Mouse (Mus musculus): ENCODE data around the gene Rnf39. TPM values are rescaled to one million over a fixed set of nuclear protein-coding genes. Genes with fewer than 3 reads are reported as not detected.
A peak's percentile ranks its signal among the peaks of the same experiment; 100 is the strongest.
"Not testable (repeated sequence)": the region's sequence is repeated elsewhere in the genome, so short reads cannot be mapped to it uniquely, and the experiment has no call there.

The Rnf39 gene
- polyA plus RNA-seq, 1 experiment, result 4.0 TPM

GRCm38 (mm10) chr17:36981221-36981813 lies 38.6 kb downstream of the Rnf39 start, which contains the start of gene 2410137M14Rik:
Gene 2410137M14Rik, minus strand, starts transcription at chr17:36981237.
- DNase-seq (ENCODE audit: extremely low spot score in 1 of 2, low spot score in 1 of 2), result peak; percentile 22 to 52

DNA sequence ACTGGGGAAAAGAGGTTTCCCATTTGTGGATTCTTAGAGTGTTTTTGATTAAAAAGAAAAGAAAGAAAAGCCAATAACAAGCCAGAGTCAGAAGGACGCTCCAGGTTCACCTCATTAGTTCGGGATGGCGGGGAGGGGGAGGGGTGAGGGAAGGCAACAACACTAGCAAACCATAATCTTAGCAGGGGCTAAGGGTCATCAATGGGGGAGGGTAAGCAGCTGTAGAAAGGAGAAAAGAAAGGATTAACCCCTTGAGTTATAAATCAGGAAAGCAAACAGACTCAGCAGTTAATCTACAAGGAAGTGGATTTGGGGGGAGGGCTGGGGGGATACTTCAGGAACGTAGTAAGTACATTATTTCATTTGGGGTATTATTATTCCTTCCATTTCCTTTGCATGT lies 39.1 kb downstream of the Rnf39 start:
- no peak for DNase-seq (ENCODE audit: extremely low spot score in 1 of 2, low spot score in 1 of 2)

GRCm38 (mm10) chr17:36982253-36983155 lies 39.8 kb downstream of the Rnf39 start:
- DNase-seq (ENCODE audit: extremely low spot score in 1 of 2, low spot score in 1 of 2), result no peak

- DNase-seq (ENCODE audit: extremely low spot score in 1 of 2, low spot score in 1 of 2), result no peak
These were observed 45.8 kb downstream of the Rnf39 start for GRCm38 (mm10) chr17:36988475-36988874.

DNA sequence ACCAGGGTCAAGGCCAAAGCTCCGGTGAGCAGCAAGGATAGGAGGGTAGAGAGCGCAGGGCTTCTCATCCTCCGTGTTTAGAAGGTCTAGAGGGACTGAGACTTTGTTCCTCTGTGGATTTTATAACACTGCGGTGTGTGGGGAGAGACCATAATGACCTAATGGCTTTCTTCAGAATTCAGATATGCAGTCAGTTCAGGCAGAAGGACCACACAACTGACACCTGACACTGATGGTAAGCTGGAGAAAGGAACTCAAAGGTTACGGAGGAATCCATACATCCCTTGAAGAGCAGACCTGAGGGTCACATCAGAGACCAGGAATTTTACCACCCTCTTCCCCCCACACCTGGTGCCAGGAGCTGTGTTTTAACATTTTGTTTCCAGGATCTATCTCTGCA lies 46.7 kb downstream of the Rnf39 start, which contains the start of gene H2-M5:
TSS of gene H2-M5 (minus strand) at position 101 of the 400 bp plus-strand sequence.
- no peak for DNase-seq (ENCODE audit: extremely low spot score in 1 of 2, low spot score in 1 of 2)

DNA sequence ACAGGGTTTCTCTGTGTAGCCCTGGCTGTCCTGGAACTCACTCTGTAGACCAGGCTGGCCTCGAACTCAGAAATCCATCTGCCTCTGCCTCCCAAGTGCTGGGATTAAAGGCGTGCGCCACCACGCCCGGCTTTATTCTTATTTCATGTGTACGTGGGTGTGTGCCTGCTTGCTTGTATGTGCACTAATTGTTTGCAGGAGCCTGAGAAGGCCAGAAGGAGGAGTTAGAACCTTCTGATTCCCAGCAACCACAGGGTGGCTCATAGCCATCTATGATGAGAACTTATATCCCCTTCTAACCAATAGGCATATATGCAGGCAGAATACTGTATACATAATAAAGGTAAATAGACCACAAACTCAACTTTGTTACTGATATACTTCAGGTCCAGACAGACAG lies 47.9 kb downstream of the Rnf39 start:
- DNase-seq (ENCODE audit: extremely low spot score in 1 of 2, low spot score in 1 of 2), result not testable (repeated sequence)

DNA sequence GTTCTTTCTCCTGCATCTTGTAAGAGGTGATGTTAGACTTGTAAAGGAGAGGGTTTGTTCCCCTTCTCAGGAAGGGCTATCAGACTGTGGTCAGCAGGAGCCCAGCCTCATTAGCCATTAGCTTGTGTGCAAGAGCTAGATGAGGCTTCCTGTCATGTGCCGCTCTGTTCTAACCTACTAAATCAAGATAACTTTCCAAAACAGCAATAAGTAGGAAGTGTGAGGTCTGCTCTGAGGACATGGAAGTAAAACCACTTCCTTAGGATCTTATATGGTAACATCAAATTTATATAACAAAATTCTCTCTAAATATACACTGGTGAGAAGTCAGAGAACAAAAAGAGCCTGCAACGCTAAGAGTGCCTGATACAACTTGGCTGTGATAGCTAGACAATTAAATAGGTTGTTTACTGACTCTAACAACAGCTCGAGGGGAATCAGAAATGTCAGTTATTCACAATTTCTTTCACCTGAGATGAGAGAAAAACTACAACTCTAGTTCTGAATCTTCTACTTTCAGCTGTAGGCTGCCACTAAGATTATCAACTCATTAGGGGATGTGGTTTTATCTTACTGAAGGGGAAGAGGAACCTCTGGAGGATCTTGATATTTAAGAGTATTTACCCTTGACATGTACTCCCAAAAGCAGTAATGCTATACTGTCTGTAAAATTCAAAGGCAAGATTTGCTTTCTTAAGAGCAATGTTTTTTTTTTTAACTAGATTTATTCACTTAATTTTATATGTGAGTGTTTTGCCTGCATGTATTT lies 49.8 kb downstream of the Rnf39 start:
- DNase-seq (ENCODE audit: extremely low spot score in 1 of 2, low spot score in 1 of 2), result no peak

DNA sequence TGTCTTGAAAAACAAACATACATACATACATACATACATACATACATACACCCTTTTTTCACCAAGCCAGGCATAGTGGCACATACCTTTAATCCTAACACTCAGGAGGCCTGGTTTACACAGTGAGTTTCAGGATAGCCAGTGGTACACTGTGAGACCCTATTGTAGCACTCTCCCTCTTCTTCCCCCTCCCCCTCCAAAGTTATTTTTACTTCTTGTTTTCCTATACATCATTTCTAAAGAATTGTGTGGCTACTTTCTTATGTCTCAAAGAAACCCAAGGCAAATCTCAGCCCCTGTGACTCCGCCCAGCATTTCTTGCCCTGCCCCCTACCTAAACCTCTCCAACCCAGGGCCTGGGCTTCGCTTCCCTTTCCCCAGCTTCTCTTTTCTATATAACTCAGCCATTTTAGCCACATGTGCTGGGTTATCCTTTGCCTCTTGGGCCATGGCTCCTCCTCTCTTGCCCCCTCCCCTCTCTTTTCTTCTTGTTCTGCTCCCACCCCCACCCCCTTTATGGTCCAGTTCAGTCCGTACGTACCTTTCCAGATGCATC lies 51.1 kb downstream of the Rnf39 start:
- no peak for DNase-seq (ENCODE audit: extremely low spot score in 1 of 2, low spot score in 1 of 2)

DNA sequence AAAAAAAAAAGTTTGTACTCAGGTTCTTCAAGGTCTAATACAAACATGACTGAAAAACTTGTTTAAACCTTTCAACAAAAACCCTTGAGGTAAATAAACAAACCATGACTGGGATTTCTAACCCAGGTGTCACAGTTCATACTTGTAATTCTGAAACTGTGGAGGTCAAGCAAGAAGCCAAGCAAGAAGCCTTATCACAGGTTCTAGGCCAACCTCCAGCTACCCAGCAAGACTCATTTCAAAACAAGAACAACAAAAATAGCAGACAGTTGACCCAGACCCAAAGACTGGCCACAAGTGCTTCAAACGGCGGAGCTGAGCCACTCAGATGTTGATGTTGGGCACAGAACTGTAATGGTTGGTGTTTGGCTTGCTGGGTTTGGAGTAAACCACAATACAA lies 51.8 kb downstream of the Rnf39 start:
- DNase-seq (ENCODE audit: extremely low spot score in 1 of 2, low spot score in 1 of 2), result no peak

- DNase-seq (ENCODE audit: extremely low spot score in 1 of 2, low spot score in 1 of 2), result no peak
These were observed 52.7 kb downstream of the Rnf39 start for GRCm38 (mm10) chr17:36995448-36995847.

DNA sequence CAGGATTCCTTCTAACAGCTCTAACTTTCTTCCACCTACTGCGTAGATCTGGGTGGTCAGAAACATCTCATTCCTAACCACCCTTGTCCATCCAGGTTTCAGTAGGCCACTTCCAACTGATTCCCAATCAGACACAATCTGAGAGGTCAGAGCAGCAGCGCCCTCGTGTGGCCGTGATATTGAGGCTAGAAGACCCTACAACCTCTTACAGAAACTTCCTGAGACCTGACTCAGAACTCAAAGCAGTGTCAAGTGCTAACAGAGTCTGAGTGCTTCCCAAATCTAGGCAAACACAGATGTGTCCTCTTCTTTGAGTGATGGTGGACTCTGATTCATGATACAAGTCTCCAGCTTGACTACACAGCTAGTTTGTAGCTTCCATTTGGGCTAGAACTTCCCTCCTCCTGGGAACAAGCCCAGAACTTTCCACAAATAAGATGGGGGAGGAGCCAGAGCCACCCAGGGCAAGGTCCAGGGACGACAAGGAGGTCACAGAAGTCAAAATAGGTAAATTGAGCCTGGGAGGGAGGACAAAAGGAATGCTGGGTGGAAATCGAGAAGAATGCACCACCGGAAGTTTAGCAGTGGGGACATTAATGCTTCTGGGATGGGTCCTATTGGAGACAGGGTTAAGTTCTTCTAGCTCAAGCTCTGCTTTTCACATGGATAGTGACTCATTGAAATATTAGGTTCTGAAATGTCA lies 54.5 kb downstream of the Rnf39 start:
- DNase-seq (ENCODE audit: extremely low spot score in 1 of 2, low spot score in 1 of 2), result peak in 1 of 2 experiments; percentile 91

Other genes with a start within 250 kb of the Rnf39 start
- gene H2-M10.5, start 170.0 kb upstream of the Rnf39 start, polyA plus RNA-seq (2012; rRNA removed), result not detected in 2 replicates
- not detected in 2 replicates for gene H2-M10.6, start 130.7 kb upstream of the Rnf39 start, polyA plus RNA-seq (2012; rRNA removed)
- 20.8 and 21.9 TPM in 2 replicates for gene Trim26, start 105.8 kb upstream of the Rnf39 start, polyA plus RNA-seq (2012; rRNA removed)
- 0.04 and 0.08 TPM in 2 replicates for gene Trim15, start 75.7 kb upstream of the Rnf39 start, polyA plus RNA-seq (2012; rRNA removed)
- 0.06 and 0.08 TPM in 2 replicates for gene Trim10, start 73.3 kb upstream of the Rnf39 start, polyA plus RNA-seq (2012; rRNA removed)
- 0.22 and 0.29 TPM in 2 replicates for gene Trim40, start 52.8 kb upstream of the Rnf39 start, polyA plus RNA-seq (2012; rRNA removed)
- not detected in 2 replicates for gene Trim31, start 44.8 kb upstream of the Rnf39 start, polyA plus RNA-seq (2012; rRNA removed)
- gene Ppp1r11, start 8.8 kb downstream of the Rnf39 start, polyA plus RNA-seq (2012; rRNA removed), result 186 and 189 TPM in 2 replicates
- 36.4 and 42.2 TPM in 2 replicates for gene Znrd1, start 15.6 kb downstream of the Rnf39 start, polyA plus RNA-seq (2012; rRNA removed)
- gene Znrd1as, start 15.7 kb downstream of the Rnf39 start, polyA plus RNA-seq (2012; rRNA removed), result 6.0 and 6.9 TPM in 2 replicates
- gene 2410137M14Rik, start 38.3 kb downstream of the Rnf39 start, polyA plus RNA-seq (2012; rRNA removed), result 0.42 and 1.1 TPM in 2 replicates
- gene H2-M5, start 46.6 kb downstream of the Rnf39 start, polyA plus RNA-seq (2012; rRNA removed), result 2.8 and 3.3 TPM in 2 replicates
- gene Zfp57, start 58.2 kb downstream of the Rnf39 start, polyA plus RNA-seq (2012; rRNA removed), result 30.3 and 40.6 TPM in 2 replicates
- gene Mog, start 80.5 kb downstream of the Rnf39 start, polyA plus RNA-seq (2012; rRNA removed), result 43.8 and 54.7 TPM in 2 replicates
- gene Gabbr1, start 103.0 kb downstream of the Rnf39 start, polyA plus RNA-seq (2012; rRNA removed), result 430 and 435 TPM in 2 replicates
- 0.04 TPM in 1 of 2 replicates, not detected in the other for gene Olfr90, start 145.6 kb downstream of the Rnf39 start, polyA plus RNA-seq (2012; rRNA removed)
- gene Olfr91, start 155.4 kb downstream of the Rnf39 start, polyA plus RNA-seq (2012; rRNA removed), result not detected in 2 replicates
- gene Olfr92, start 177.2 kb downstream of the Rnf39 start, polyA plus RNA-seq (2012; rRNA removed), result not detected in 2 replicates
- not detected in 2 replicates for gene Olfr93, start 218.6 kb downstream of the Rnf39 start, polyA plus RNA-seq (2012; rRNA removed)